Mouse (Mus musculus) c-Kit-negative CD71-positive TER-119-positive erythroid progenitor cells, embryonic 14.5 days (primary cell): ENCODE results near the gene Nhp2.

Experiments
- DNase-seq: peaks from one replicate; pipeline ENCODE4 v3.0.0-alpha.2; 2013; ENCODE audit warnings: low read depth, low spot score

The Nhp2 gene

DNA sequence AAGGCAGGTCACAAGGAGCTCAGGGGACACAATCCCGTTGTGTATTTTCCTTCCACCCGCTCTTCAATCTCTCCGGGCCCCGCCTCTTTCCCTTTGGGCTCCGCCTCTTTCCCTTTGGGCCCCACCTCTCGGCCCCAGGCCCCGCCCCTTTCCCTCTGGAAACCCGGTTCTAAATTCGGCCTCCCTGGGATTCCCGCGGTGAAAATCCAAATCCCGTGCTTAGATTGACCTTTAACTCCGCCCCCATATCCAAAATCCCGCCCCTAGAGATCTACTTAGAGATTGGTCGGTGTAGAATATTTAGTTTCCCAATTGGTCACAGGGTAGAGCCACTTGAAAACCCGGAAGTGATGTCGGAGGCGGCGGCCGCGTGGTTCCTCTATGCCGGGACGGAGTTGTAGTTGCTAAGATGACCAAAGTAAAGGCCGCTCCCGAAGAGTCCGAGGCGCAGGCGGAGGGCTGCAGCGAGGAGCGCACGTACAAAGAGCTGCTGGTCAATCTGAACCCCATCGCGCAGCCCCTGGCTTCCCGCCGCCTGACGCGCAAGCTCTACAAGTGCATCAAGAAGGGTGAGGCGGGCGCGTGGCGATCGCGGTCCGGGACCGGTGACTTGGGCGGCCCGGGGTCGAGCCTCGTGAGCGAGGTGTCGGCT is at the start of gene Nhp2:
Gene Nhp2, plus strand, starts transcription at position 327 of the 652 bp plus-strand sequence.
- peak; percentile 86 for DNase-seq

GRCm38 (mm10) chr11:51576454-51576853 is 43.1 kb upstream of the Nhp2 start:
- no peak for DNase-seq

DNA sequence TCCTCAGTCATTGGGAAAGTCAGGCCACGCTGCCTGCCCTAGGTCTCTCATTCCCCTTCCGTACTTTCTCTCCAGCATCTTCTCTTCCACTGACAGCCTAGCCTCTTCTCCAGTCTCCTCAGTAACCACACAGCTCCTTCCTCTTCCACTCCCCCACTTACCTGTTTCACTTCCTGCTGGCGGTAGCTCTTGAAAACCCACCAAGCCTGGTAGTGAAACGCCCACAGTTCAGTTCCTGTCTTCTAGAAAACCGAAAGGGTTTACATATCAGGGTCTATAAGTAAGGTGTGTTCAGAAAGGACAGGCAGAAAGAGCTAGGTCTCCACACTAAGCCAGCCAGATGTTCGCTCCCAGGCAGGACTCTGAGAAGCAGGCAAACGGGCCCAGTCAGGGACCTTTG is 41.9 kb upstream of the Nhp2 start:
- no peak for DNase-seq

DNA sequence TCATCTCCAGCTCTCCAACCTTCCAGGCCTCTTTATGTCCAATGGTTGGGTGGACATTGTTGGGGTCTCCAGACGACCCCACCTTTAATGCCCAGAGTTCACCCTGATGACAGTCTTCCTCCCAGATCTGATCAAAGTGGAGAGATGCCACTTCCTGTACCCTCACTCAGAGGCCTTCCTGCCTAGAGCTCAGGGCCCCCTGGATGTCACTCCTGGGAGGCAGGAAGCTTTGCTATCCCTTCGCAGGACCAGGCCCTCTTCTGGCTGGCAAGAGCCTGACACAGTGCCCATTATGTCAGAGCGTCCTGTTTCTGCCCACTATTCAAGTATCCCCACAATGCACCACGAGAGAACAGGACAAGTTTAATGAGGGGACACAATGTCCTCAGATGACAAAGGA is 40.5 kb upstream of the Nhp2 start:
- no peak for DNase-seq

GRCm38 (mm10) chr11:51582713-51583112 is 36.8 kb upstream of the Nhp2 start:
- peak; percentile 55 for DNase-seq

DNA sequence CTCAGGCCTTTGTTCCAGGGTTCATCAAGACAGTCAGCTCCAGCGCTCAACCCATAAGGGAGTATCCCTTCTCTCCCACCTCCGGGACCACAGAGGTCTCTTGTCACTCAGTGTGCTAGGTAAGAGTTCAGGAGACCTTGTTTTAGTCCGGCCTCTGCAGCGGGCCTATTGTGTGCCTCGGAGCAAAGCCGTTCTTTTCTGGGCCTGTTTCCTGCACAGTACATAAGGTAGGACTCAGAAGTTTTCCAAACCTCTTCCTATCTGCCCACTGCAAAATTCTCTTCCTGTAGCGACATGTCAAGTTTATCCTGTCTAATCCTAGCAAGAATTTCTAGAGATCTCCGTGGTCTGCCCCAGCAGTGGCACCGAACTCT is 35.5 kb upstream of the Nhp2 start:
- peak; percentile 28 for DNase-seq

GRCm38 (mm10) chr11:51584431-51585248 is 34.9 kb upstream of the Nhp2 start, which contains the start of gene Phykpl:
TSS of gene Phykpl (plus strand) at chr11:51584757.
- peak; percentile 92 for DNase-seq

DNA sequence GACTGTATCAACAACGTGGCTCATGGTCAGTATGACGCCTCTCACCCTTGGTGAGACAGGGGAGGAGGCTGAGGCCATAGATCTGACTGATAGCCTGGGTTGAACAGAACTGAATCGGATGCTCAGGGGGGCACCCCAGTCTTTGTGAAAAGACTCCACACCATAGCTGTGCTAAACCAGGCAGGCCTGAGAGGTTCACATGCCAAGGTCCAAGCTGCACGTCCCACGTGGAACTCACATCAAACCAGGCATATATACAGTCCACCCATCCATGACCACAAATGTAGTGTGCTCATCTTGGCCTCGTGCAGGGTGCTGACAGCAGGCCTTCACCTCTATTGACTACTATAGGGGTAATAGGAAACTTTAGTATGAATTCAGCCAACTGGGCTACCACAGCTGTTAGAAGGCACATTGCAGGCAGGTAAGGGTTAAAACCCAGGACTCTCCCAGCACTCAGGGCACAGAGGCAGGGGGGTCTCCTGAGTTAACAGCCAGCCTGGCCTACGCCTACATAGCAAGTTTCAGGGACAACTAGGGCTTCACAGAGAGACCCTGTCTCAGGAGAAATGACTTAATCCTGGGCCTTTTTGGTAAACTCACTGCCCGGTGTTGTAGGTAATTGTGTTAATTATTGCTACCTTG is 33.8 kb upstream of the Nhp2 start:
- no peak for DNase-seq

DNA sequence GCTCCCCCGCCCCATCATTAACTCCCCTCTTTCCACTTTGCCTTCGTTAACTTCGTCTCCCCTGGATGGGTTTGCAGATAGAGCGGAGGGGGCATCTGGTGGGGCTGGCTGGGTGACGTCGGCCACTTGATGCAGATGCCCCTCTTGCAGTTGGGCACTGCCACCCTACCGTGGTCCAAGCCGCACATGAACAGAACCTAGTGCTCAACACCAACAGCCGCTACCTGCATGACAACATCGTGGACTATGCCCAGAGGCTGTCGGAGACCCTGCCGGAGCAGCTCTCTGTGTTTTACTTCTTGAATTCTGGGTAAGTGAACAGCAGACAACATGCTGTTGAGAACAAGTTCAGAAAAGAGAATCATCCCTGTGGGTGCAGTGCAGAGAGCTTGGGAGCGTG is 33.1 kb upstream of the Nhp2 start:
- no peak for DNase-seq

DNA sequence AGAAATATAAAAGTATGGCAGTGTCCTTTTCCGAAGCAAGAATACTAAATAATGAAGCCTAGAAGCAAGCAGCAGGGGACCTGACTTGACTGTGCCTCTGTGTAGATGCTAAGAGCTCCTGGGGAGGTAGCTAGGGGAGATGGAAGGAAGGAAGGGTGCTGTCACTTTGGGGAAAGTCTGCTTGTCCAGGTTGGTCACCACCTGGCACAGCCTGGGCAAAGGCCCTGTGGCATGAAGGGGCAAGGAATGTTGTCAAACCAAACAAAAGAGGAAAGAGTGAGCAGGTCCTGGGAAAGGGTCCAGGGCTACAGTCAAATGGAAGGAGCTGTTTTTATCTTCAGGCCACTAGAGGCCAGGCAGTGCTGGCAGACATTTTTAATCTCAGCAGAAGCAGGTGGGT is 32.5 kb upstream of the Nhp2 start:
- no peak for DNase-seq

DNA sequence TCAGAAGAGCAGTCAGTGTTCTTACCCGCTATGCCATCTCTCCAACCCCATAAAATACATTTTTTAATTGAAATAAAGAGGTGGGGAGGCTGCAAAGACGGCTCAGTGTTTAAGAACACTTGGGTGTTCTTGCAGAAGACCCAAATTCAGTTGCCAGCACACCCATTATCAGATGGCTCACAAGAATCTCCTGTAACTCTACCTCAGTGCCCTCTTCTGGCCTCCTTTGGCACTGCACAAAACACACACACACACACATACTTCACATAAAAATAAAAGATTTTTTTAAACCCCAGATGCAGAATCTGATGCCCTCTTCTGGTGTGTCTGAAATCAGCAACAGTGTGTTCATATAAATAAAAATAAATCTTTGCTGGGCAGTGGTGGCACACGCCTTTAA is 30.7 kb upstream of the Nhp2 start:
- DNase-seq = no peak

DNA sequence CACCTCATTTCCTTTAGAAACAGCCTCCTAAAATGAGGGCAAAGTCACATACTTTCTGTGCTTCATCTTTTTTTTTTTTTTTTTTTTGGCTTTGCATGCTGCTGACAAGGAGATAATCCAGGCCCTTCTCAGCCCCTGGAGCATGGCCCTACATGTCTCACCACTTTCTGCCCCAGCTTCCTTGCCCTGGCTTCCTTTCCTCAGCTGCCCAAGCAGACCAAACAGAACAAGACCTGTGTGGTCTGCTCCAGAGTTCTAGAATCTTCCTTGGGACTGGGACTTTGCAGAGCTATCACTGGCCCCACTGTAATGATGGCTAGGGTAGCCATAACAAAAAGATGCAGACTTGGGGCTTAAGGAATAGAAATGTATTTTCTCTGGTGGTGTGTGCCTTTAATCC is 29.5 kb upstream of the Nhp2 start:
- no peak for DNase-seq

GRCm38 (mm10) chr11:51591168-51591567 is 28.4 kb upstream of the Nhp2 start:
- no peak for DNase-seq

GRCm38 (mm10) chr11:51591915-51592314 is 27.6 kb upstream of the Nhp2 start:
- DNase-seq = no peak

DNA sequence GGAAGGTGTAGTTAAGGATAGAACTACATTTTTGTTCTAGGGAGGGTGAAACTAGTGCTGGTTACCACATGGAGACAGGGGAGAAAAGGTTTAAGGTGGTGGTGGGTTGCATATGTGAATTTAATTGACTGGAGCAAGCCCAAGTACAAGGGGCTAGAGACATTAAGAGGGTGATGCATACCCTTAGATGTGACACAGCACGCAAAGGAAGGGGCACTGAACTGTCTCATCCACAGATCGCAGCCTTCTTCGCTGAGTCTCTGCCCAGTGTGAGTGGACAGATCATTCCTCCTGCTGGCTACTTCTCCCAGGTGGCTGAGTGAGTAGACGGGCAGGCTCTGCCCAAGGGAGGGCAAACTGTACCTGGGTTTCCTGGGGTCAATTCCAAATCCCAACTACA is 26.2 kb upstream of the Nhp2 start:
- DNase-seq = no peak

GRCm38 (mm10) chr11:51593849-51594248 is 25.7 kb upstream of the Nhp2 start:
- no peak for DNase-seq

GRCm38 (mm10) chr11:51594715-51595350 is 24.7 kb upstream of the Nhp2 start:
- DNase-seq = no peak

- DNase-seq = no peak
Observed at GRCm38 (mm10) chr11:51595459-51596083, 24.0 kb upstream of the Nhp2 start.

DNA sequence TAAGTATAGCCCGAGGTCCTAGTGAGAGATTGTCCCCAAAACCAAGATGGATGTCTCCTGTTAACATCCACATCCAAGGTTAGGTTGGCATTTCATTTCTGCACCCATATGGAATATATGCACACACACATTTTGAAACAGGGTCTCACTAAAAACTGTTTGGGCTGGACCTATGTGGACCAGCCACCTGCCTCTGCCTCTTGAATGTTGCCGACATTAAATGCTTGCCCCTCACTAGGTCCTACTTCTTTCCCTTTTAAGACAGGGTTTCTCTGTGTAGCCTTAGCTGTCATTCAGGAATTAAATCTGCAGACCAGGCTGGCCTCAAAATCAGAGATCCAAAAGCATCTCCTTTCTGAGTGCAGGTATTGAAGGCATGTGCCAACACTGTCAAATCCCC is 22.0 kb upstream of the Nhp2 start:
- no peak for DNase-seq

DNA sequence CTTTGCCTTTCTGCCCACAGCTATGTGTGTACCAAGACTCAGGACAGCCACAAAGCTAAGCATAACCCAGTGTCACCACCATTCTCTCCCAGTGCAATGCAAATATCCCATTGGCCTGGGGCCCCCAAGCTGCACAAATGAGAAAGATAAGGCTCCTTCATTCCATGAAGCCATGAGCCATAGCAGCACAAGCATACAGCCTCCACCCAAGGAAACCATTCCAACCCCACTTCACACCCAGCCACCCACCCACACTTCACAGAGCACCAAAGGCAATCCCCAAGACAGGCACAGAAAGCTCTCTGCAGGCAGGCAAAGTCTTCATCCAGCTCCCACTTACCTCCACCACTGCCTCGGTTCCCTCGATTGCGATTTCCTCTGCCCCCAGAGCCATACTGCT is 17.3 kb upstream of the Nhp2 start:
- no peak for DNase-seq

DNA sequence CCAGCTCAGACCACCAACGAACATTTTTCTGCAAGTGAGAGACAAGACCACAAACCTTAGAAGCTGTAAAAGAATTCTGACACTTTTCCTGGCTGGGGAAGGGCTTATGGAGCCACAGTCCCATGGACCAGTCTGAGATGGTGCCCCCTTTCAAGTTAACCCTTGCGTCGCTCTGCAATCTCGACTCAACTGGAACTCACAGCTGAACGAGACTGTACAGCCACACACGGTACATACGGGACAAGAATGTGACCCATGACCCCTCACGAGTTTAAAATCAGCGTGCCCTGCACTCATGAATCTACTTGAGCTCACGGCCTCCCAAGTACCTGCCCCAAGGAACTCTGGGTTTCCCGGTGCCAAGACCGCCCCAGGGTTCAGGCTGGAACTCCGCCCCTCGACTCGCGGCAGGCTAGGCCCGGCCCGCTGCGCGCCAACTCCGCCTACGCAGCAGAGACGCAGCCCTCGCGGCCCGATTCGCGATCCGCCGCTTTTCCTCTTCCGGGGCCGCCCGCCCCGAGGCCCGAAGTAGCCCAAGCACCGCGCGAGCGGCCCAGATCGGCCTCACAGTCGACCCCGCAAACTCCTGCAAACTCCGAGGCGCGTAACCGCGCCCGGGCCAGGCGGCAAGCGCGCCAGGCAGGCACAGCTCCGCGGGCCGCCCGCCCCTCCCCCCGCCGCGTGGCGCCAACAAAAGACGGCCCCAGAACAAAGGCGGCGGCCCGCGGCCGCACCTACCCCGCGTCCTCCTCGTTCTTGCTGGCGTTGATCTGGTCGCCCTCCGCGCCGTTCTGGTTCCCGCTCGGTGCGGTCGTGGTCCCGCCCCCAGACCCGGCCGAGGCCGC is 13.7 kb upstream of the Nhp2 start:
- peak; percentile 76 for DNase-seq
